Mouse (Mus musculus) liver, embryonic 12.5 days (tissue): ENCODE measurements at regions not wholly inside any gene's neighbourhood (a gene's known extent, or its start where the extent isn't known, plus 50 kb on each side); places are given as distances from the start of the nearest gene placed in this dataset.
A peak's percentile ranks its signal among the peaks of the same experiment; 100 is the strongest.

Experiments used
- ATAC-seq: fragments of 200-750 bp; cut with Nextera tagmentation; 2 replicates; pipeline ENCODE4 v1.8.0; 2017; ENCODE audit warnings: moderate number of reproducible peaks, mild to moderate bottlenecking, moderate library complexity
- H3K27ac ChIP-seq: fragments of 300-500 bp; sonication (generic); 2 replicates; pipeline ENCODE4 v1.5.1; 2016; ENCODE audit warnings: mild to moderate bottlenecking
- H3K27me3 ChIP-seq: fragments of 300-500 bp; sonication (generic); replicated peaks from 2 replicates; pipeline ENCODE4 v1.6.1; 2016; ENCODE audit warnings: mild to moderate bottlenecking, moderate library complexity
- H3K36me3 ChIP-seq: fragments of 300-500 bp; sonication (generic); 2 replicates; pipeline ENCODE4 v1.6.1; 2016; ENCODE audit warnings: mild to moderate bottlenecking, moderate library complexity
- H3K4me1 ChIP-seq: fragments of 300-500 bp; sonication (generic); 2 replicates; pipeline ENCODE4 v1.6.1; 2016
- H3K4me2 ChIP-seq: fragments of 300-500 bp; sonication (generic); 2 replicates; pipeline ENCODE4 v1.6.1; 2016; ENCODE audit warnings: mild to moderate bottlenecking, moderate library complexity
- H3K4me3 ChIP-seq: fragments of 300-500 bp; sonication (generic); 2 replicates; pipeline ENCODE4 v1.5.1; 2016; ENCODE audit warnings: mild to moderate bottlenecking, moderate library complexity
- H3K9ac ChIP-seq: fragments of 300-500 bp; sonication (generic); 2 replicates; pipeline ENCODE4 v1.6.1; 2016; ENCODE audit warnings: mild to moderate bottlenecking, moderate library complexity
- H3K9me3 ChIP-seq: fragments of 300-500 bp; sonication (generic); replicated peaks from 2 replicates; pipeline ENCODE4 v1.6.1; 2016; ENCODE audit warnings: mild to moderate bottlenecking, moderate library complexity
- WGBS: fragments of 180-500 bp; shearing (Covaris S2); methylation state at CpG from one replicate; pipeline ENCODE4 v1.1.7; 2016; ENCODE audit not compliant: insufficient replicate concordance; 5-methylcytosine and 5-hydroxymethylcytosine counted together

DNA sequence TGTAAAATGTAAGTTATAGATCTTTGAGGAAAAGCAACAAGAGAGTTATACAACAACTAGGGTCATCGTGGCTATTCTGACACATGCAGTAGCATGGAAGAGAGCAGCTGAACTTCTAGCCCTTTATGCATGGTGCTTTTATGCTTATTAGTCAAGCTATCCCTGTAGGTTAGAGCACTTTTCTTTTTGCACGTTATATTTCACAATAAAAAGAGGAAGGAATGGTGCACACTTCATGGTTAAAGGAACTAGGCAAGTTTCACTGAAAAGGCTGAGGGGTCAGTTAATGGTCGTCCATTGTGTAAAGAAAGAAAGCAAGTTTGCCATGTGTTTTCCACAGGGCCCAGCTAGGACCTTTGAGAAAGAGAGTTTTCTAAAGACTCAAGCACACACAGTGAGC is 232.7 kb upstream of the Zfp703 start:
- ATAC-seq = no peak
- Histone ChIP-seq H3K4me3 (no peak overlapping the region), H3K27me3 (0 out of 2 replicates have a peak, but pooled peaks cover 9% of the 10 kb centered on the region), H3K9ac (no peak overlapping the region), H3K36me3 (no peaks in the 10 kb centered on the region), H3K27ac (no peak overlapping the region), H3K9me3 (no peaks in the 10 kb centered on the region), H3K4me1 (peaks cover 21% of the 10 kb centered on the region), H3K4me2 (no peak overlapping the region)
- WGBS = 51% methylated on average over 3 of the region's 3 CpGs

DNA sequence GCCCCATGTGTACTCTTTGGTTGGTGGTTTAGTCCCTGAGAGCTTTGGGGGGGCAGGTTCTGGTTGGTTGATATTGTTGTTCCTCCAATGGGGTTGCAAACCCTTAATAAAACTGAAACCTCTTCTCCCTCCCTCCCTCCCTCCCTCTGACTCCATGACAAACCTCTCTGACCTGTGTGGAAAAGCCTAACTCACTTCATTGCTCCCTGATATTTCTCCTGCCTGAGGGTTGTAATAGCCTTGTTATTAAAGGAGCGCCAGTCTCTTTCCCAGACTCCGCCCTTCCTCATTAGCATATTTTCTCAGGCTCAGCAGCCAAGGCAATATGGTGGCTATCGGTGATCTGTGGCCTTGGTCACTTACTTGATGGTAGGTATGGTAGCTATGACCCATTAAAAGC is 230.3 kb upstream of the Zfp703 start:
- H3K27me3 ChIP-seq = 0 out of 2 replicates have a peak, but pooled peaks cover 9% of the 10 kb centered on the region
- WGBS = 77% methylated on average over 3 of the region's 3 CpGs
- no peak overlapping the region for H3K9ac ChIP-seq
- peak overlapping the region; percentile 43 for H3K4me2 ChIP-seq
- no peaks in the 10 kb centered on the region for H3K36me3 ChIP-seq
- H3K4me3 ChIP-seq = no peak overlapping the region
- H3K9me3 ChIP-seq = no peaks in the 10 kb centered on the region
- peaks cover 21% of the 10 kb centered on the region for H3K4me1 ChIP-seq
- H3K27ac ChIP-seq = no peak overlapping the region
- ATAC-seq = peak; percentile 40; the same call in 1 of the 2 replicates

DNA sequence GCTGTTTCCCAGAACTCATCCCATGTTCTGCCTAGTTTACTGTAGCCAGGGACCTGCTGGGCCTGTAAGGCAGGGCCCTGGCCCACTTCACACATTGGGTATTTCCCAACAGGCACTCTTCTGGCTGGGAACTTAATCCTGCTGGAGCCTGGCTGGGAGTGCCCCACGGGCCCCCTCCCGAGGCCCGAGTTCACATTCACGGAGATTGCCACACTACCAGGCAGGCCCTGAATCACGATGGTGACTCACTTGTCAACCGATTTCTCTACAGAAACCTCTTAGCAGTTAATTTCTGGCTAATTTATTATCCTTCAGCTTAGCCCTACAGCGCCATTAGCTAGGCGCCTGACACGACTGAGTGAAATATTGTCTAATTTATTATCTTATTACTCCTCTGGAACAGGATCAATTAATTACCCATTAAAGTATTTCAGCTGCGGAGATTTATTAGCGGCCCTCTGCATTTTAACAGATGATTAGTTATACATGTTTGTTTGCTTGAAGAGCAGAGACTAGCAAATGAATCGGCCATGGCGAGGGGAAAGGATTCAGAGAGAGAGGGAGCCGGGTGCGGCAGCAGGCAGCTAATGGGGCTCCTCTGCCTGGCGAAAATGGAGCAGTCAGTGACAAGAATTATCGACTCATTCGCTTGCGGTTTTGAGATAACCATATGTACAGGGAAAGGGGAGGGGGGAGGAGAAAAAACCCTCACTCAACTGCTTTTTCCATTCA is 229.7 kb upstream of the Zfp703 start:
- no peak overlapping the region for H3K27ac ChIP-seq
- peak overlapping the region; percentile 43 for H3K4me2 ChIP-seq
- peaks cover 21% of the 10 kb centered on the region for H3K4me1 ChIP-seq
- H3K9ac ChIP-seq = no peak overlapping the region
- ATAC-seq = peak; percentile 80
- no peaks in the 10 kb centered on the region for H3K9me3 ChIP-seq
- no peaks in the 10 kb centered on the region for H3K36me3 ChIP-seq
- 44% methylated on average over 19 of the region's 19 CpGs for WGBS
- H3K4me3 ChIP-seq = no peak overlapping the region
- H3K27me3 ChIP-seq = 0 out of 2 replicates have a peak, but pooled peaks cover 9% of the 10 kb centered on the region

DNA sequence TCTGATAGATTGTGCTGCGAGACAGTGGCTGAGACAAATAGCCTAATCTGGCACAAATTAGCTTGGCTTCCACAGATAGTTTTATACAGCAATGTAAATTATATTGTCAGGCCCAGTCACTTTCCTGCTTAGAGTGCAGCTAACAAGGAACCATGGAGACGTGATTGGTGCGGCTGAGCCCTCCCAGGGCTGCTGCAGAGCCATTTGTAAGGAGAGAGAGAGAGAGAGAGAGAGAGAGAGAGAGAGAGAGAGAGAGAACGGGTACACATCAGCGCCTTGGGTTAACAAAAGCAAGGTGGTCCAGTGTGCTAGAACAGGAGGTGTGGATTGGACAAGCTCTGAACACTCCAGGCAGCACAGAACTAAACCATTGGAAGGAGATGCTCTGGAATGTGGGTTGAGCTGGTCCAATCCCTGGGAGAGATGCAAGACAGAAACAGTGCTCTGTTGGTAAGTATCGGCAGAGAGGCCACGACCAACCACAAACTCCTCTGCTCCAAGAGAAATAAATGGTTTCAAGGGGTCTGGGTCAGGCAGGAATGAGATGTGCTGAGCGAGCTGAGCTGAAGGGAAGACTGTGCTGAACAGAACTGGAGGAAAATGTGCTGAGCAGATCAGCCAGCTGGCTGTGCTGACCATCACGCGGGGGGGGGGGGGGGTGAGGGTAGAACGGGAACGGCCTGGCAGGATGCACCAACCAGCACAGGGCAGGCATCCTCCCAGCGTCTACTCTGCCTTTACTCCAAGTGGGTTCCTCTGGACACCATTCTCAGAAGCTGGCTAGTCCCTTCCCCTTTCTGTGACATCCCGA is 228.8 kb upstream of the Zfp703 start:
- Histone ChIP-seq H3K36me3 (no peaks in the 10 kb centered on the region), H3K9me3 (no peaks in the 10 kb centered on the region), H3K9ac (no peak overlapping the region), H3K27ac (no peak overlapping the region), H3K4me2 (peak overlapping the region; percentile 43), H3K4me1 (peaks cover 21% of the 10 kb centered on the region), H3K4me3 (no peak overlapping the region), H3K27me3 (0 out of 2 replicates have a peak, but pooled peaks cover 9% of the 10 kb centered on the region)
- ATAC-seq = peak; percentile 15; the same call in 1 of the 2 replicates
- 51% methylated on average over 10 of the region's 14 CpGs for WGBS

DNA sequence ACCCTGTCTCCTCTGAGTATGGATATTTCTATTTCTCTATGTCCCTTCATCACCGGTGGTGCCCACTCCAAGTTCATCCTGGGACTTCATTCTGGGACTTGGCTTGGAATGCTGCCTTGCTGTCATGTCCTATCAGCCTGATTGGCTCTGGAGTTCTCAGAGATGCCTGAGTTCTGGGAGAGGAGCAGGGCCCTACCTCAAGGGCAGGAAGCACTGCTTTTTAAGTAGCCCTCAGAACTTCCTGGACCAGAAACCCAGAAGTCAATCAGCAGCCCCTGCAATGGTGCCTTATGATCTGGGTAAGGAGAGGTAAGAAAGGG is 228.2 kb upstream of the Zfp703 start:
- Histone ChIP-seq H3K4me2 (no peak overlapping the region), H3K27ac (no peak overlapping the region), H3K27me3 (0 out of 2 replicates have a peak, but pooled peaks cover 9% of the 10 kb centered on the region), H3K9me3 (no peaks in the 10 kb centered on the region), H3K4me3 (no peak overlapping the region), H3K9ac (no peak overlapping the region), H3K36me3 (no peaks in the 10 kb centered on the region), H3K4me1 (peaks cover 21% of the 10 kb centered on the region)
- 68% methylated on average over 1 of the region's 1 CpGs for WGBS
- ATAC-seq = no peak

DNA sequence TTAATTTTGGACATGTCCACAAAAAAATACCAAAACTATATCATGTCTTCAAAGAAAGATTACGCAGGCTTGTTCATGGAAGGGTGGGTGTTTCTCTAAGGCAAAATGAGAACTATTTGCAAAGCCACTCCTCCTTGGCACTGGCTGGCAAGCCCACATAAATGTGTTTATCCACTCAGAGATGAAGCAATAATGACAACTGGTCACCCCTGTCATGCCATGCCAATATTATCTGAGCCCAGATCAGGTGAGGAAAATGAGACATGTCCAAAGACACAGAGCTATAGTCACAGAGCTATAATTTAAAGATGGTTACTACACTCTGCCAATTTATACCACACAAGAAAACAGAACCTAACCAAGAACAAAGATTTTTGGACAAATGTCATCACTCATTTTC is 227.0 kb upstream of the Zfp703 start:
- Histone ChIP-seq H3K27ac (no peak overlapping the region), H3K4me2 (no peak overlapping the region), H3K4me3 (no peak overlapping the region), H3K4me1 (peaks cover 21% of the 10 kb centered on the region), H3K36me3 (no peaks in the 10 kb centered on the region), H3K9me3 (no peaks in the 10 kb centered on the region), H3K27me3 (0 out of 2 replicates have a peak, but pooled peaks cover 9% of the 10 kb centered on the region), H3K9ac (no peak overlapping the region)
- ATAC-seq = no peak
- WGBS = 77% methylated on average over 1 of the region's 1 CpGs

DNA sequence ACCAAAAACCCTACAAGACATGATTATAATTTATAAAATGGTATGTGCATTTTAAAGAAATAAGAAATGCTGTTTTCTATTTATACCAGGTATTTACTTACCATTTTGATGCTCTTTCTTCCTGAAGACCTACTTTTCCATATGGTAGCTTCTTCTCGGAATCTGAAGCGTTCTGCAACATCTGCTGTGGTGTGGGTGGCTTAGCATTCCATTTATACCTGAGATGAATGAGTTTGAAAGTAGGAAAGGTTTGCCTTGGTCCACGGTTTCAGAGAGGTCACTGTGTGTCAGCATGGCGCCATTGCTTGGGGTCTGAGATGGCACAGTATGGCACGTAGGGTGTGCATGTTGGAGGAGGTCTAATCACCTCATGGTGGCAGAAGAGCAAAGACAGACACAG is 225.5 kb upstream of the Zfp703 start:
- no peak for ATAC-seq
- H3K36me3 ChIP-seq = no peaks in the 10 kb centered on the region
- H3K4me2 ChIP-seq = no peak overlapping the region
- no peaks in the 10 kb centered on the region for H3K9me3 ChIP-seq
- no peak overlapping the region for H3K27ac ChIP-seq
- WGBS = 66% methylated on average over 5 of the region's 5 CpGs
- no peak overlapping the region for H3K9ac ChIP-seq
- no peak overlapping the region for H3K4me3 ChIP-seq
- H3K27me3 ChIP-seq = 0 out of 2 replicates have a peak, but pooled peaks cover 9% of the 10 kb centered on the region
- peaks cover 19% of the 10 kb centered on the region for H3K4me1 ChIP-seq

DNA sequence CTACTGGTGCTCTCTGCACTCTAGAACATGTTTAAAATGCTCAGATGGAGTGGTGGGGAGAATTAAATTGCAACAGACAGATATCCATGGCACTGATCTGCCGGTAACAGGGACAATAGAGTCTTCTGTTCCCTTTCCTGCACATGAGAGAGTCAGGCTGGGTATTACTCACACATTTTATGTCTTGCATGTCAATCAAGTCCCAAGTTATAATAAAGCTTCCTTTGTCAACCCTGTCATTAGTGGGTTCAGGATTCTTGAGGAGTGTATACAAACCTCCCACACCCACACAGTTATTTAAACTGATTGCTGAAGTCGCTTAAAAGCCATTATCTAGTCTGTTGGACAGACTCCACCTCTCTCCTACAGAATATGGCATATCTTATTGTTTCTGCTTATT is 220.7 kb upstream of the Zfp703 start:
- H3K4me2 ChIP-seq = no peak overlapping the region
- 65% methylated on average over 2 of the region's 2 CpGs for WGBS
- H3K36me3 ChIP-seq = no peaks in the 10 kb centered on the region
- H3K27me3 ChIP-seq = no peaks in the 10 kb centered on the region
- no peak overlapping the region for H3K4me3 ChIP-seq
- no peak overlapping the region for H3K27ac ChIP-seq
- H3K4me1 ChIP-seq = no peaks in the 10 kb centered on the region
- ATAC-seq = no peak
- 0 out of 2 replicates have a peak, but pooled peaks cover 8% of the 10 kb centered on the region for H3K9me3 ChIP-seq
- no peak overlapping the region for H3K9ac ChIP-seq

DNA sequence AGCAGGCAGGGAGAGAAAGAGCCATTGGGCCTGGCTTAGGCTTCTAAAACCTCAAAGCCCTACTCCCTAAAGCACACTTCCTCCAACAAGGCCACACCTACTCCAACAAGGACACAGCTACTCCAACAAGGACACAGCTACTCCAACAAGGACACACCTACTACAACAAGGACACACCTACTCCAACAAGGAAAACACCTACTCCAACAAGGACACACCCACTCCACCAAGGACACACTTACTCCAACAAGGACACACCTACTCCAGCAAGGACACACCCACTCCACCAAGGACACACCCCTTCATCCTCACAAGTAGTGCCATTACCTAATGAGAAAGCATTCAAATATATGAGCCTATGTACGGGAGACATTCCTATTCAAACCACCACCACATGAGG is 216.4 kb upstream of the Zfp703 start:
- WGBS = 73% methylated on average over 1 of the region's 1 CpGs

DNA sequence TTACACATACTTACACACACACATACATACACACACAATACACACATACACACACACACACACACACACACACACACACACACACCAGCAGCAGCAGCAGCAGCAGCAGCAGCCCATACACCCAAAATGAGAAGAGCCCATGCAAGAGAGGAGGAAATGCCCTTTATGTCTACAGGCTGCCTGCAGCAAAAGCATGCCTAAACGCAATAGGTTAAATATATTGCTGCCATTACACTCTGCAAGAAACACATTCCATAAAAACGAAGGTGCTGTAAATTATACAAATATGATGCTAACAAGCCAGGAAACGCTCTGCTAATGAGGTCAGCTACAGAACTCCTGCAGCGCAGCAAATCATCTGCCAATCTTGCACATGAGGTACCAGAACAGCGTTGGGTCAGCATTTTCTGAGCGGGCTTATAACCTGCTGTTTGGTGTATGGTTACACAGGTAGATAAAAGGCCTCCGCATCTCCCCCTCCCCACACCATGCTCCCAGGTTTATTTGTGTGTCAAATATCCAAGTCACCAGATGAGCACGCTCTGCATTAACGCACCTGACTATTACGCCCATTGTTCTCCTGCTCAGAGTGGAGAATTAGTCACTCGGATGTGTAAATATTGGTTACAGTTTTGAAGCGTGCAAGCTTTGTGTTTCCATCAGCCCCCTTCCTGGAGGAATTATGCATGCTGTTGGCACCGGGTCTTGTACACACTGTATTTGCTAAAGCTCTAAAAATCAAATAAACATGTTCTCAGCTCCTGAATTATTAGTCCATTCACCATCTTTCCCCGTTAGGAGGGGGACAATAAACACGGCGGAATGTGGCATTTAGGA is 214.0 kb upstream of the Zfp703 start:
- H3K9ac ChIP-seq = no peak overlapping the region
- 0 out of 2 replicates have a peak, but pooled peaks cover 9% of the 10 kb centered on the region for H3K9me3 ChIP-seq
- 74% methylated on average over 16 of the region's 16 CpGs for WGBS
- H3K36me3 ChIP-seq = no peaks in the 10 kb centered on the region
- H3K4me3 ChIP-seq = no peak overlapping the region
- no peak for ATAC-seq
- 0 out of 2 replicates have a peak, but pooled peaks cover 3% of the 10 kb centered on the region for H3K27me3 ChIP-seq
- H3K4me1 ChIP-seq = no peaks in the 10 kb centered on the region
- no peak overlapping the region for H3K4me2 ChIP-seq
- no peak overlapping the region for H3K27ac ChIP-seq

More for the DNA sequence above, 216.4 kb upstream of the Zfp703 start:
- H3K9ac ChIP-seq = no peak overlapping the region
- H3K27ac ChIP-seq = no peak overlapping the region
- ATAC-seq = no peak
- no peaks in the 10 kb centered on the region for H3K4me1 ChIP-seq
- H3K27me3 ChIP-seq = 0 out of 2 replicates have a peak, but pooled peaks cover 1% of the 10 kb centered on the region
- H3K9me3 ChIP-seq = 0 out of 2 replicates have a peak, but pooled peaks cover 9% of the 10 kb centered on the region
- H3K4me2 ChIP-seq = no peak overlapping the region
- H3K4me3 ChIP-seq = no peak overlapping the region
- no peaks in the 10 kb centered on the region for H3K36me3 ChIP-seq

DNA sequence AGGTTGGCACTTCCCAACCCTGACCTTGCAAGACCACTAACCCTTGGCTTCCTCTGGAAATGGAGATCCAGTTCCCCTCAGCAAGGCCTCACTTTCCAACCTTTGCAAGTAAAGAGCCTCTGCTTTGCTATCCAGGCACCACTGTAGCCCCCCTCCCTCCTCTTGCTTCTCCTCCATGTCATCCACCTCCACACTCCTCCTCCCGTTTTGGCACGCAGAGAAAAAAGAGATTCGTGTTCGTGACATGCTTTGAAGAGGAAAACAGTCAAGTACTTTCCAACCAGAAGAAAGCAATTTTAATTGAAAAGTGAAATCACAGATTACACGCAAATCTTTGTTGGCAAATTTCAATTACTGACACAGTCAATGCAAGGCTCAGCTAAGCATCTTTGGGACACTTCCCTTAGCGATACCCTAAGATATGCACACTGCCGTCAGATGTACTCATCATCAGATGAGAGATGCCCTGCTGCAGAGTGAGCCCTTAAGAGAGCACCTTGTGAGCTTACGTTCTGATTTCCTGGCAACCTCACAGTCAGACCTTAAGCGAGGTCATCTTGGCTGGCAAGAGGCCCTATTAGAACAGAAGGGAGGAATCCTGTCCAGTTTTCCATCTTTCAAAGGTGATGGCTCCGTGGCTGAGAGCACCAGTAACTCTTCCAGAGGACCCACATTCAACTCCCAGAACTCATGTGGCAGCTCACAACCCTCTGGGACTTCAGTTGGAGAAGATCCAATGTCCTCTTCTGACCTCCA is 208.5 kb upstream of the Zfp703 start:
- H3K9ac ChIP-seq = no peak overlapping the region
- no peaks in the 10 kb centered on the region for H3K36me3 ChIP-seq
- H3K4me2 ChIP-seq = no peak overlapping the region
- H3K27ac ChIP-seq = no peak overlapping the region
- ATAC-seq = no peak
- H3K9me3 ChIP-seq = no peaks in the 10 kb centered on the region
- no peak overlapping the region for H3K4me3 ChIP-seq
- peaks cover 8% of the 10 kb centered on the region; the same call in 1 of the 2 replicates for H3K27me3 ChIP-seq
- 70% methylated on average over 10 of the region's 10 CpGs for WGBS
- no peaks in the 10 kb centered on the region for H3K4me1 ChIP-seq
